Mouse (Mus musculus) G1E-ER4 (cell line): Measurements from ENCODE around the gene Uqcrc1. TPM values are rescaled to one million over a fixed set of nuclear protein-coding genes. Genes with fewer than 3 reads are reported as not detected.

Experiments used
- GATA1 ChIP-seq: IDR thresholded peaks from one replicate; pipeline ENCODE4 v1.8.0; 2012; ENCODE audit warnings: low read length, inconsistent platforms
- polyA plus RNA-seq: library from polyadenylated mRNA; stranded (reverse); fragments of >175 nt; gene quantifications from 2 replicates; pipeline ENCODE4 v1.2.3, GENCODE M21; 2012

Gene Uqcrc1
- polyA plus RNA-seq, 1 experiment, result 556 TPM

GRCm38 (mm10) chr9:108963577-108963976 is 27.1 kb downstream of the Uqcrc1 start:
- TF ChIP-seq GATA1, result no peak

DNA sequence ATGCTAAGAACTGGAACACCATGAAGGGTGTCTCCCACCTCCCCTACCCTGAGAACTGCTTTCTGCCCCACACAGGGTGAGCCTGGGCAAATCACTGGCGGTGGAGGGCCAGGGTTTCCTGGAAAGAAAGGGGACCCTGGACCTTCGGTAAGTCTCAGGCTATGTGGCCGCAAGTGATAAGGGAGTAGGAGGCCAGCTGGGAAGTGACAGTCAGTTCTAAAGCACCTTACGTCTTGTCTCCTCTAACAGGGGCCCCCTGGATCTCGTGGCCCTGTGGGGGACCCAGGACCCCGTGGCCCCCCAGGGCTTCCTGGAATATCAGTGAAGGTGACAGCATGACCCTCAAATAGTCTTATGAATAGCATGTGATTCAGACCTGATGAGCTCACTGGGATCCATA is 27.9 kb downstream of the Uqcrc1 start:
- TF ChIP-seq GATA1, result no peak

DNA sequence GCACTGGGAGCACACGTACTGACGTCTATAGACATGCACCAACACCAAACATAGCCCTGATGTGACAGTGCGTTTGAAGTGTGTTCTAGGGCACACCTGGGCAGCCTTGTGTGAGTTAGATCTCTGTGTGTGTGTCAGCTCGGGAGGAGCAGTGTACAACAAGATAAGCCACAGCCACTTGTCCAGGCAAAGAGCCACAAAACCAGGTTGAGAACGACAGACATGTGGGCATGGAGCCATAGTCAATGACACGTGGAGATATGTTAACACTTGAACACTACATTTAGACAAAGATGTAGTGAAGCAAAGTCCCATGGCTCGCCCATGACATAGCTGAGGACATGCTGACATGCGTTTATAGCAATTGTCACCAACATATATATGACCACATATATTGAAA is 34.2 kb downstream of the Uqcrc1 start:
- no peak for TF ChIP-seq GATA1

GRCm38 (mm10) chr9:108976483-108976882 is 40.0 kb downstream of the Uqcrc1 start:
- no peak for TF ChIP-seq GATA1

- TF ChIP-seq GATA1, result no peak
Measured at GRCm38 (mm10) chr9:108977966-108978365, 41.5 kb downstream of the Uqcrc1 start.

- no peak for TF ChIP-seq GATA1
Measured at GRCm38 (mm10) chr9:108982498-108982897, 46.1 kb downstream of the Uqcrc1 start.

GRCm38 (mm10) chr9:108983209-108983608 is 46.8 kb downstream of the Uqcrc1 start:
- TF ChIP-seq GATA1, result no peak

DNA sequence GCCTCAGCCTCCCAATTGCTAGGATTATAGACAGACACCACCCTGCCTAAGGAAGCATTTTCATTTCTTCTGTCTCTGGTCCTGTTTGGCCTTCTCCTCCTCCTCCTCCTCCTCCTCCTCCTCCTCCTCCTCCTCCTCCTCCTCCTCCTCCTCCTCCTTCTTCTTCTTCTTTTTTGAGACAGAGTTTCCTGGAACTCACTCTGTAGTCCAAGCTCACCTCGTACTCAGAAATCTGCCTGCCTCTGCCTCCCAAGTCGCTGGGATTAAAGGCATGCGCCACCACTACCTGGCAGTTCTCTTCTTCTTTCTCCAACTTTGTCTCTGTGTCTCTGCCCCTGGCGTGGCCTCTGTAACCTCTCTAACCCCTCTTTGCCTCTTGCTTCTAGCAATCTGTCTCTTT is 49.3 kb downstream of the Uqcrc1 start, which contains the start of gene Ucn2:
TSS of gene Ucn2 (plus strand) at position 301 of the 400 bp plus-strand sequence.
- no peak for TF ChIP-seq GATA1

DNA sequence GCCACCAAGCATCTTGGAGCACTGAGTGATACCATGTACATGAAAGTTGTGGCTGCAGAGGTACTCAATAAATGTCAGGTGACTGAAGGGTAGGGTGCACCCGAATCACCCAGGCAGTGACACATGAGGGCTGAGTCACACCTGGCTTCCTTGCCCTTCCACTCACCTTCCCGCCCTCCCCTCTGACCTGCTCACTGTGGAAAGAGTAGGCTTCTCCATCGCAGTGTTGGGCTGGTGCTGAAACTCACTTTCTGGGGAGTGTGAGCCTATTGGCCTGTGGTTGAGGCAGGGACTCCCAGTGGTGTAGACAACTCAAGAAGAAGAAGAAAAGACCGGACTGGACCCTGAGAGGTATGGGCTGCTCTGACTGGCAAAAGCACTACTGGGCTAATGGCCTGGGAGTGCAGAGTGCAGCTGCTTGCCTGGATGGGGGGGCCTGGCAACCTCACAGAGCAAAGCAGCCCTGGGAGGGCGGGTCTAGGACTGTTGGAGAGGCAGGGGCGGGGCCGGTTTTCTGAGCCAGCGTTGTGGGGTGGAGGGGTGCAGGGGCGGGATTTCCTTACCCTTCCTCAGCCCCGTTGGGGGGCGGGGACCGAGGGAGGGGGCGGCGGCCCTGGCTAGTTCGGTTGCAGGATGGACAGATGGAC is 51.4 kb downstream of the Uqcrc1 start:
- no peak for TF ChIP-seq GATA1

DNA sequence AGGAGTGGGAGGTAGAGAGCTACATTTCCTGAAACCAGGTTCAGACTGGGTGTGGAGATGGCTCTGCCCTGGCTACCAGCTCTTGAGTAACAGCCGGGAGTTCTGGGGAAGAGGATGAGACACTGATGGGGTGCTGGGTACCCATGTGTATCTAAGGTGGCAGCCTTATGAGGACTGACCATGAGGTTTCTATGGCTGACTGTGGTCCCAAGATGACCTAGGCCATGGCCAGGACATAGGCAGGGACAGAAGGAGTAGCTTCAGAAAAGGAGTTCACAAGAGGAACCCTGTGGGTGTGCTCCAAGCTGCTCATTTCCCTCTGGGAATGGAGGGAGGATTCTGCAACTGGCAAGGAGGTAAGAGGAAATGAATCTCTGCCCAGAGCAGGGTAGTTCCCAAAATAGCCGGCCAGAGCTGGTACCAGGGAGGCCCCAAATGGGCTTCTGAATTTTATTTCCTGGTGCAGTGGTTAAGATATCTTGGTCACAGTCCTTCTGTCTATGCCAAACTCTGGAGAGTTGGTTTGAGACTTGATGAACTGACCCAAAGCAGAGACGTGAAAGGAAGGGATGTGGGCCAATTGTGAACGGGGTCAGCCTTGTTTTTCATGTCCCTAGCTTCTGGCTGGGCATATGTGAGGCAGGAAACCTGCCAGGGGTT is 53.5 kb downstream of the Uqcrc1 start:
- TF ChIP-seq GATA1, result no peak

- TF ChIP-seq GATA1, result no peak
Measured at GRCm38 (mm10) chr9:108990462-108990820, 54.0 kb downstream of the Uqcrc1 start.

GRCm38 (mm10) chr9:108991428-108992084 is 55.1 kb downstream of the Uqcrc1 start, which contains the start of gene Pfkfb4:
Gene Pfkfb4, plus strand, starts transcription at chr9:108991778.
- no peak for TF ChIP-seq GATA1

DNA sequence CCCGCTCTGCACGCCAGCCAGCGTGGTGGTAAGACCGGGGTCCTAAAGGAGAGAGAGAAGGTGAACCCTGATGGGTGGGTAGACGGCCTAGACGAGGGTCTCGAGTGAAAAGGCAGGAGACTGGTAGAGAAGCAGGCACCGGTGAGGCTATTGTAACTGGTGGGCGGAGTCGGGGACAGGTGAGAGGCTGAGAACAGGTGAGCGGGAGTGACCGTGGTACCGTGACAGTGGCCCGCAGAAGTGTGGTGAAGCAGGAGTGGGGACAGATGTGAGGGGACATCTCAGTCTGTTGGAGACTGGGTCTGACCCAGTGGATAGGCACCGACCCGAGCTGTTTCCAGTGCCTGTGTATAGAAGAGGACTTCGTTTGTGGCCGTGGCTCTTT is 55.6 kb downstream of the Uqcrc1 start:
- no peak for TF ChIP-seq GATA1

DNA sequence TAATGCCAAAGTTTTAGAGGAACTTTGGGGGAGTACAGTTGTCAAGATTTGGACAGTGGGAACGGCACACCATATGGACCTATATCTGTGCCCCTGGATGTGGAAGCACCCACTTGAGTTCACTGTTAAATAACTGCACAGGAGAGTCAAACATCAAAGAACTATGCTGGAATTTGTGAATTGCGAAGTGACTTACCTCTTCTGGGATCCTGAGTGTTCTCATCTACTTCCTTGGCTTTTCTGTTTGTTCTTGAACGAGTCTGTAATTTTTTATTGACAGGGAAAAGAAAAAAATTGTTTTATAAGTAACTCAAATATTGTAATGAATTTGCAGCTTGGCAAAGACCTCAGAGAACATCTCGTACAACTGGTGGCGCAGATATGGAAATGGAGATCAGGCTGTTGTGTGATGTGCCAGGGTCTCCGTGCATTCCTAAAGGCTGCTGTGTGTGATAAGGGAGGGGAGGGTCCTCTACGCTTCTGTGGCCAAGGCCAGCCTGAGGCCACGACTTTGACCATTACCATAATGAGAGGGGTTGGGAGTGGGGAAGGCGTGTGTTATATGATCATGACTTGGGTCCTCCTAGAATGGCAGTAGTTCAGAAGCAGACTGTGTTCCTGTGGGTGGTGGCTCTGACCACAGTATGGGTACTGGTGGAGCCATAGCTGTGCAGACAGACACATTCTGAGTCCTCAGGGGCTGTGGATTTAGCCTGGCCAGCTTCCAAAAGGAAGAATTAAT is 56.4 kb downstream of the Uqcrc1 start:
- no peak for TF ChIP-seq GATA1

DNA sequence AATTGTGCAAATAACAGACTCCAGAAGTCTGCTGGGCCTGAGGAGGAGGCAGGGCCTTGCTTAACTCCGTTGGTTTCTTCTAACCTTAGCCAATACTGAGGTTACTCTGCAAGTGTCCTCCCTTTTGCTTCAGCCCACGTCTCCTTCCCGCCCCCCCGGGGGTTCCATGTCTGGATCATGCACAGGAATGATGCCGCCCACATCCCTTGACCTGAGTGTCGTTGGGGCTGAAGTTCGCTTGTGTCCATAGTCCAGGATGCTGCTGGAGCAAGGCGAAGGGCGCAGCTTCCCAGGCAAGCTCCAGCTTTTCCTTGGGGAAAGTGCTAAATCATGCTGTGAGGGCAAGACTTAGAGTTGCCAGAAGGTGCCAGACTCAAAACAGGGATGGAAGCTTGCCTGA is 60.0 kb downstream of the Uqcrc1 start:
- no peak for TF ChIP-seq GATA1

GRCm38 (mm10) chr9:108998287-108999166 is 62.1 kb downstream of the Uqcrc1 start:
- no peak for TF ChIP-seq GATA1
